15 mouse cellular contexts compared by ENCODE assay signal in genomic region chr13:28264399-28264798, GRCm38 (mm10). TPM values are rescaled to one million over a fixed set of nuclear protein-coding genes. Genes with fewer than 3 reads are reported as not detected.
DNase-seq lines count a peak whose midpoint lies in the region; ATAC-seq and TF ChIP-seq lines count a peak whose summit lies in the region.
"Had no signal": no experiment of that assay in that cellular context is flagged by ENCODE, and none has a peak within 500 bp of the region (broad histone marks: within the 10 kb centered on the region; RNA-seq: fewer than 3 reads in every experiment).

No protein-coding gene starts in this region.

- H3K4me3 ChIP-seq in hindbrain, embryonic 11.5 days (ENCODE audit: low read depth, low read length), result no peak overlapping the region
- no peak overlapping the region for H3K4me3 ChIP-seq in hindbrain, embryonic 16.5 days (ENCODE audit: low read length)
- no peak overlapping the region for H3K4me3 ChIP-seq in layer of hippocampus, adult 2 months
- H3K4me3 ChIP-seq: embryonic facial prominence, embryonic 15.5 days; hindbrain, embryonic 15.5 days; limb, embryonic 13.5 days; stomach, embryonic 15.5 days had no signal

- H3K36me3 ChIP-seq in hindbrain, embryonic 11.5 days (ENCODE audit: control insufficient read depth, insufficient read depth, low read length), result no peaks in the 10 kb centered on the region
- no peaks in the 10 kb centered on the region for H3K36me3 ChIP-seq in hindbrain, embryonic 16.5 days (ENCODE audit: control insufficient read depth, insufficient read depth, low read length)
- H3K36me3 ChIP-seq: embryonic facial prominence, embryonic 15.5 days; G1E; hindbrain, embryonic 15.5 days; limb, embryonic 13.5 days; stomach, embryonic 15.5 days had no signal

- TF ChIP-seq CTCF in layer of hippocampus, adult 2 months (conservative IDR thresholded peaks at IDR 0.05), result peak; percentile 36; the same call in 1 of the 2 replicates
- TF ChIP-seq CTCF in brain, embryonic 14.5 days (IDR thresholded peaks at IDR 0.05; ENCODE audit: borderline replicate concordance, extremely low read depth, insufficient read depth, insufficient read length), result peak; percentile 0; the same call in 1 of the 2 replicates

- peak; percentile 2 for DNase-seq in hindbrain, embryonic 11.5 days (ENCODE audit: low spot score)
- DNase-seq in layer of hippocampus, adult 2 months (ENCODE audit: low spot score in 2 of 2), result no peak
- DNase-seq in layer of hippocampus, postnatal 25 days (ENCODE audit: extremely low spot score in 1 of 2, low spot score in 1 of 2), result no peak
- peak; percentile 19 for DNase-seq in Muller cell, postnatal 12 days (ENCODE audit: inconsistent ontology term)
- DNase-seq in brain, embryonic 14.5 days (ENCODE audit: low read depth), result no peak
- DNase-seq in cerebellum, postnatal 25 days, result no peak
- DNase-seq: adrenal gland, postnatal 36 days; cerebellum, postnatal 10 days had no signal

- no peak overlapping the region for H3K4me2 ChIP-seq in hindbrain, embryonic 11.5 days (replicated peaks; ENCODE audit: low read depth, low read length)
- no peak overlapping the region for H3K4me2 ChIP-seq in hindbrain, embryonic 16.5 days (ENCODE audit: low read length)
- H3K4me2 ChIP-seq: embryonic facial prominence, embryonic 15.5 days; hindbrain, embryonic 15.5 days; limb, embryonic 13.5 days; stomach, embryonic 15.5 days had no signal

- 13% methylated on average over 1 of the region's 1 CpGs for whole genome bisulfite sequencing in hindbrain, embryonic 11.5 days
- 26% methylated on average over 1 of the region's 1 CpGs for WGBS in hindbrain, embryonic 16.5 days

- H3K27me3 ChIP-seq in hindbrain, embryonic 11.5 days (ENCODE audit: control insufficient read depth, insufficient read depth, low read length), result no peaks in the 10 kb centered on the region
- H3K27me3 ChIP-seq in hindbrain, embryonic 16.5 days (replicated peaks; ENCODE audit: control insufficient read depth, insufficient read depth, low read length), result no peaks in the 10 kb centered on the region
- H3K27me3 ChIP-seq: embryonic facial prominence, embryonic 15.5 days; hindbrain, embryonic 15.5 days; limb, embryonic 13.5 days; stomach, embryonic 15.5 days had no signal

- no peak for TF ChIP-seq POLR2A in brain, embryonic 14.5 days (IDR thresholded peaks at IDR 0.05; ENCODE audit: borderline replicate concordance, extremely low read depth, insufficient read depth, insufficient read length, poor library complexity, severe bottlenecking)

- H3K9me3 ChIP-seq in hindbrain, embryonic 11.5 days (ENCODE audit: control insufficient read depth, low read length), result no peaks in the 10 kb centered on the region
- no peaks in the 10 kb centered on the region for H3K9me3 ChIP-seq in hindbrain, embryonic 16.5 days (ENCODE audit: control insufficient read depth, low read length)
- H3K9me3 ChIP-seq: embryonic facial prominence, embryonic 15.5 days; G1E; hindbrain, embryonic 15.5 days; limb, embryonic 13.5 days; stomach, embryonic 15.5 days had no signal

- no peaks in the 10 kb centered on the region for H3K4me1 ChIP-seq in hindbrain, embryonic 11.5 days (replicated peaks; ENCODE audit: control insufficient read depth, insufficient read depth, low read length)
- H3K4me1 ChIP-seq in hindbrain, embryonic 16.5 days (ENCODE audit: control insufficient read depth, insufficient read depth, low read depth, low read length), result no peaks in the 10 kb centered on the region
- H3K4me1 ChIP-seq: embryonic facial prominence, embryonic 15.5 days; hindbrain, embryonic 15.5 days; limb, embryonic 13.5 days; stomach, embryonic 15.5 days had no signal

- H3K9ac ChIP-seq in hindbrain, embryonic 11.5 days (ENCODE audit: low read depth, low read length), result no peak overlapping the region
- no peak overlapping the region for H3K9ac ChIP-seq in hindbrain, embryonic 16.5 days (ENCODE audit: low read depth, low read length)
- H3K9ac ChIP-seq: embryonic facial prominence, embryonic 15.5 days; hindbrain, embryonic 15.5 days; limb, embryonic 13.5 days; stomach, embryonic 15.5 days had no signal

- no peak for ATAC-seq in hindbrain, embryonic 11.5 days (ENCODE audit: low FRiP score)
- no peak for ATAC-seq in hindbrain, embryonic 16.5 days
- no peak for ATAC-seq in megakaryocyte-erythroid progenitor cell, adult 5-6 weeks (replicated peaks; ENCODE audit: low FRiP score, low TSS enrichment, poor library complexity, severe bottlenecking)

- no peak overlapping the region for H3K27ac ChIP-seq in hindbrain, embryonic 11.5 days (ENCODE audit: low read depth, low read length)
- no peak overlapping the region for H3K27ac ChIP-seq in hindbrain, embryonic 16.5 days (ENCODE audit: low read depth, low read length)
- H3K27ac ChIP-seq in layer of hippocampus, adult 2 months, result no peak overlapping the region
- H3K27ac ChIP-seq: embryonic facial prominence, embryonic 15.5 days; hindbrain, embryonic 15.5 days; limb, embryonic 13.5 days; stomach, embryonic 15.5 days had no signal

RNA-seq across cellular contexts. Expression of gene Gm11361, which starts 7.1 kb away (rescaled TPM):
- polyA plus RNA-seq in hindbrain, embryonic 11.5 days (2014; fragmentation: Nextera tagmentation; extraction: Ambion mirVana), result 0.88 and 2.1 TPM in 2 replicates
- polyA plus RNA-seq in hindbrain, embryonic 16.5 days (2015; fragmentation: Nextera tagmentation; extraction: Ambion mirVana), result 3.2 and 3.4 TPM in 2 replicates
- 10 to 100 TPM; 54.2 to 70.9 TPM for total RNA-seq in layer of hippocampus, adult 2 months (2021)
- total RNA-seq in layer of hippocampus, postnatal 25 days (2021), result 10 to 100 TPM; 60.5 to 69.6 TPM
- 0.52 and 1.7 TPM in 2 replicates for polyA plus RNA-seq in brain, embryonic 14.5 days (2012; rRNA removed)
- total RNA-seq in megakaryocyte-erythroid progenitor cell, adult 5-6 weeks (2014; fragmentation: Nextera tagmentation), result 46.3 and 48.1 TPM in 2 replicates
- total RNA-seq in megakaryocyte-erythroid progenitor cell, adult 5-6 weeks (2017), result 11.5 and 13.6 TPM in 2 replicates

Comparison
In these comparisons a context has a peak if more than half of its experiments do, and no peak if none do; other contexts are left out.
1. DNase-seq: peak in hindbrain, embryonic 11.5 days (single experiment) and Muller cell, postnatal 12 days (single experiment); none in layer of hippocampus, adult 2 months (0 of 2), layer of hippocampus, postnatal 25 days (0 of 2), brain, embryonic 14.5 days (single experiment) and cerebellum, postnatal 25 days (0 of 2).